Mouse (Mus musculus): ENCODE data around the gene Gal.

GRCm38 (mm10) chr19:3368276-3368675 lies 46.1 kb downstream of the Gal start:
- TF ChIP-seq CTCF (IDR thresholded peaks at IDR 0.05; ENCODE audit: control insufficient read depth, insufficient read depth, insufficient read length) (no peak), MYOD1 (IDR thresholded peaks at IDR 0.05; ENCODE audit: control insufficient read depth, insufficient read length, low read depth) (no peak), MAX (IDR thresholded peaks at IDR 0.05) (no peak)

Measured in C2C12 (cell line).